Mouse (Mus musculus): ENCODE results near the gene Isoc2a.

The Isoc2a gene

DNA sequence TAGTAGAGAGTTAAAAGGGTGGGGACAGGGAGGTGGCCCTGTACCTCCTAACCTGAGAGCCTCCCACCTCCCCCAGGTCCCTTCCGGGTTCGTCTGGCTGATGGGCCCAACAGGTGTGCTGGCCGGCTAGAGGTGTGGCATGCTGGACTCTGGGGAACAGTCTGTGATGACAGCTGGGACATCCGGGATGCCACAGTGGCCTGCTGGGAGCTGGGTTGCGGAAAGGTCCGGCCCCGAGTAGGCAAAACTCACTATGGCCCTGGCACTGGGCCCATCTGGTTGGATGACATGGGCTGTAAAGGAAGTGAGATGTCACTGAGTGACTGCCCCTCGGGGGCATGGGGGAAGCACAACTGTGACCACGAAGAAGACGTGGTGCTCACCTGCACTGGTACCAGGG, 59.9 kb downstream of the Isoc2a start:
- no peak for TF ChIP-seq GATA4 (IDR thresholded peaks at IDR 0.05; ENCODE audit: insufficient replicate concordance, low read length)

- no peak for TF ChIP-seq GATA4 (IDR thresholded peaks at IDR 0.05; ENCODE audit: insufficient replicate concordance, low read length)
Measured at GRCm38 (mm10) chr7:4937392-4937791, 60.4 kb downstream of the Isoc2a start.

DNA sequence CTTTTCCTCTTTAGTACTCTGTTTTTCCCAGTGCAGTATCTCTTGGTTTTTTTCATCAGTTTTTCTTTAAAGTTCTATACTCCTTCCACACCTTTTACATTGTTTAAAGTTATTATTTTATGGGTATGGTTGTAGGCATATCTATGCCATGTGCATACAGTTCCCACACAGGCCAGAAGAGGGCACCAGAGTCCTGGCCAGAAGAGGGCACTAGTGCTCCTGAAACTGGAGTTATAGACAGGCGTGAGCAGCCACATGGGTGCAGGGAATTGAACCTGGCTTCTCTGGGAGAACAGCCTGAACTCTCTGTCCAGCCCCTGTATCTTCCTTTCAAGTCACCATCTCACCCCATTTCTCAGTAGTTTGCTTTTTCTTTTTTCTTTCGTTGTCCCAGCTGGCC, 61.5 kb downstream of the Isoc2a start:
- TF ChIP-seq GATA4 (IDR thresholded peaks at IDR 0.05; ENCODE audit: insufficient replicate concordance, low read length), result no peak

DNA sequence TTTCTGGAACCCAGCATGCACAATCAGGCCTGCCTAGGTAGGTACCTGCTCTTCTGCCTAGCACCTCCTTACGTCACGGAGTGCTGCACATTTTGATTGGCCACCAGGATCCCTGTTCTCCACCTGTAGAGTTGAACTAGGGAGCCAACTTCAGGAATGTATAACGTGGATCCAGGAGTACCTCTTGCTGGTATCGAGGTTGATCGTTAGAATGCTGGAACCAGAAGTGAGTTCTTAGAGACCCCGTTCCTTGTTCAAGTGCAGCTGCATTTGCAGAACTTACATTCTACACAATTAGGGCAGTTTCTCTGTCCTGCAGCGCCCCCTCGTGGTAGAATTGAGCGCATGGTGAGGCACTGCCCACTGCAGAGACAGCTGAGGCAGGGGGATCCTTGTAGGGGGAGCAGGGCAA, 63.1 kb downstream of the Isoc2a start:
- no peak for TF ChIP-seq GATA4 (IDR thresholded peaks at IDR 0.05; ENCODE audit: insufficient replicate concordance, low read length)

DNA sequence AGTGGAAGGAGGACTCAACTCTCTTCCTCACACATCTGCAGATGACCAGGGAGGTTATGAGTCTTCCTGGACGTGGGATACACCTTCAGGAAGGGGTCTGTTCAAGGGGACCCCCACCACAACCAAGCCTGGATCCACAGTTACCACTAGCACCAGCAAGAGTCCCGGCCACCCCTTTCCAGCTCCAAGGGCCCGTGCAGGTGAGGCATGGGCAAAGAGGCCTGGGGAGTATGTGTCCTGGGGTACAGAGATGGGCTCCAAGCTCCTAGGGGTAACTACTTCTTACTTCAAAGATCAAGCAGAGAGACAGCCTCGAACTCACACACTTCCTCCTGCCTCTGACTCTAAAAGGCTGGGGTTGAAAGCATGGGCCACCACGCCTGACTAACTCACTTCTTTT, 65.7 kb downstream of the Isoc2a start:
- no peak for TF ChIP-seq GATA4 (IDR thresholded peaks at IDR 0.05; ENCODE audit: insufficient replicate concordance, low read length)

DNA sequence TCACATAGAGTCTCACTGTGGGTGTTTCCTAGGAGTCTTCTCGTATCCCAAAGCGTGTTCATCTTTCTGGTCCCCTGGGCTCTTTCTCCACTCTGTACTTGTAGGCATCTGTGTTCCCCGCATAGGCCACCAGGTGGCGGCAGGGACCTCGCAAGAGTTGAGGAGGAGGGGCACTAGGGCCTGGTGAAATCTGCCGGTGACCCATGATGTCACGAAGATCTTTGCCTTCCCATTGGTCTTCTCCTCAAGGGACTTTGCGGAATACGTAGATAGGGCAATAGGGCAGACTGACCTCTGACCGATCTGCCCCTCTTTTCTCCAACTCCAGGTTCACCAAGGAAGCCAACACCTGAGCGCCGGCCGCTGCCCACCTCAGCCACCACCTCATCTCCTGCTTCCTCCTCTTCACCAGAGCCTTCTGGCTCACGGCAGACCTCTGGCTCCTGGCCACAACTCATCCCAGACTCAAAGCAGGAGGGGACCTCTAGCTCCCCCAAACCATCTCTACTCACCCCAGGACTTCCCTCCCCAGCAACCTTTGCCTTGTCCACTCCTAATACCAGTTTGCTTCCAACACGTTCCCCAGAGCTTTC, 66.4 kb downstream of the Isoc2a start:
- TF ChIP-seq GATA4 (IDR thresholded peaks at IDR 0.05; ENCODE audit: insufficient replicate concordance, low read length), result no peak

Measured in liver, adult (tissue).